Mouse (Mus musculus): ENCODE measurements at regions not wholly inside any gene's neighbourhood (a gene's known extent, or its start where the extent isn't known, plus 50 kb on each side); places are given as distances from the start of the nearest gene placed in this dataset.

GRCm38 (mm10) chr9:61321314-61321713, 50.9 kb upstream of the Tle3 start:
- no peak for TF ChIP-seq CTCF (IDR thresholded peaks at IDR 0.05; ENCODE audit: low read depth, low read length)
- TF ChIP-seq GATA2 (IDR thresholded peaks at IDR 0.05; ENCODE audit: borderline replicate concordance, low read depth, low read length), result no peak
- TF ChIP-seq GATA1 (IDR thresholded peaks at IDR 0.05; ENCODE audit: borderline replicate concordance, low read length), result no peak
- TF ChIP-seq POLR2AphosphoS5 (IDR thresholded peaks at IDR 0.05; ENCODE audit: insufficient replicate concordance, low read depth, low read length), result no peak
